Mouse (Mus musculus) stomach, adult 2 months (tissue): ENCODE results near the gene Scimp. TPM values are rescaled to one million over a fixed set of nuclear protein-coding genes. Genes with fewer than 3 reads are reported as not detected.

ENCODE experiments used
- polyA plus RNA-seq: library from polyadenylated mRNA; depleted of rRNA; stranded (reverse); fragments of >200 nt; gene quantifications from 2 replicates; pipeline ENCODE4 v1.2.3, GENCODE M21; 2012; rRNA removed

Gene Scimp
- 0.06 and 0.09 TPM in 2 replicates for polyA plus RNA-seq

GRCm38 (mm10) chr11:70812365-70812764 is at the start of gene Scimp:
Gene Scimp (minus strand): TSS chr11:70812586.

GRCm38 (mm10) chr11:70844559-70845456 is 32.4 kb upstream of the Scimp start, which contains the start of gene Rabep1:
Gene Rabep1 (plus strand): TSS chr11:70844778.

GRCm38 (mm10) chr11:70763936-70764808 is 48.2 kb downstream of the Scimp start, which contains the start of gene Zfp3:
Gene Zfp3 (plus strand): TSS chr11:70764209.

Other genes with a start within 250 kb of the Scimp start
- 57.1 and 69.6 TPM in 2 replicates for gene Mink1, start 249.7 kb downstream of the Scimp start, polyA plus RNA-seq
- not detected in 2 replicates for gene 4930544D05Rik, start 196.7 kb downstream of the Scimp start, polyA plus RNA-seq
- gene Chrne, start 193.4 kb downstream of the Scimp start, polyA plus RNA-seq, result 0.42 TPM in 1 of 2 replicates, not detected in the other
- 0.05 and 0.16 TPM in 2 replicates for gene Gp1ba, start 173.5 kb downstream of the Scimp start, polyA plus RNA-seq
- gene Rnf167, start 165.4 kb downstream of the Scimp start, polyA plus RNA-seq, result 33.9 and 37.1 TPM in 2 replicates
- gene Slc25a11, start 165.1 kb downstream of the Scimp start, polyA plus RNA-seq, result 46.6 and 58.0 TPM in 2 replicates
- gene Pfn1, start 157.9 kb downstream of the Scimp start, polyA plus RNA-seq, result 1,547 and 3,714 TPM in 2 replicates
- gene Eno3, start 155.4 kb downstream of the Scimp start, polyA plus RNA-seq, result 17.5 and 26.2 TPM in 2 replicates
- gene Spag7, start 143.2 kb downstream of the Scimp start, polyA plus RNA-seq, result 8.1 and 8.5 TPM in 2 replicates
- gene Camta2, start 124.5 kb downstream of the Scimp start, polyA plus RNA-seq, result 17.7 and 19.8 TPM in 2 replicates
- gene Inca1, start 112.4 kb downstream of the Scimp start, polyA plus RNA-seq, result 0.63 and 1.0 TPM in 2 replicates
- gene Kif1c, start 112.0 kb downstream of the Scimp start, polyA plus RNA-seq, result 42.2 and 58.4 TPM in 2 replicates
- gene Zfp3, start 48.4 kb downstream of the Scimp start, polyA plus RNA-seq, result 0.48 and 0.54 TPM in 2 replicates
- 0.52 and 0.73 TPM in 2 replicates for gene Rabep1, start 32.2 kb upstream of the Scimp start, polyA plus RNA-seq
- gene Nup88, start 157.4 kb upstream of the Scimp start, polyA plus RNA-seq, result 6.4 and 8.3 TPM in 2 replicates
- 5.0 and 7.4 TPM in 2 replicates for gene Rpain, start 157.6 kb upstream of the Scimp start, polyA plus RNA-seq
- 138 and 440 TPM in 2 replicates for gene C1qbp, start 170.4 kb upstream of the Scimp start, polyA plus RNA-seq
- 3.2 and 7.0 TPM in 2 replicates for gene Dhx33, start 191.9 kb upstream of the Scimp start, polyA plus RNA-seq
- gene Mis12, start 207.0 kb upstream of the Scimp start, polyA plus RNA-seq, result 0.22 and 0.41 TPM in 2 replicates
- 2.5 and 3.3 TPM in 2 replicates for gene Derl2, start 207.3 kb upstream of the Scimp start, polyA plus RNA-seq
- 0.69 and 1.2 TPM in 2 replicates for gene 6330403K07Rik, start 220.9 kb upstream of the Scimp start, polyA plus RNA-seq